Mouse (Mus musculus): ENCODE data around the gene Methig1.
"Not testable (repeated sequence)": the region's sequence is repeated elsewhere in the genome, so short reads cannot be mapped to it uniquely, and the experiment has no call there.

Methig1 gene

DNA sequence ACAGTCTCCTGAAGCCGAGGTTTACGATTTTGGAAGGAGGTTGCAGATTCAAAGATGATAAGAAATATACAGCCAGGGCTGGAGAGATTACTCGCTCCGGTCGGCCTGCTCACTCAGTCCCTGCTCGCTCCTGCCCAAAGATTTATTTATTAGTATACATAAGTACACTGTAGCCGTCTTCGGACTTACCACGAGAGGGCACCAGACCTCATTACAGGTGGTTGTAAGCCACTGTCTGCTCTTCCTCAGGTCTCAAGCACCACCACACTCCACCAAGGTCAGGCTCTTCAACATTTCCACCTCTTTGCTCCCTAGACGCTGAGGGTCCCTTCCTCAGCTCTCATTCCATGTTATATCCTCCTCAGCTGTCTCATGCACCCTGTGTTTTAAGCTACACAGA is 15.1 kb upstream of the Methig1 start:
- ATAC-seq (ENCODE audit: low TSS enrichment): peak; percentile 55; the same call in 1 of the 2 replicates

DNA sequence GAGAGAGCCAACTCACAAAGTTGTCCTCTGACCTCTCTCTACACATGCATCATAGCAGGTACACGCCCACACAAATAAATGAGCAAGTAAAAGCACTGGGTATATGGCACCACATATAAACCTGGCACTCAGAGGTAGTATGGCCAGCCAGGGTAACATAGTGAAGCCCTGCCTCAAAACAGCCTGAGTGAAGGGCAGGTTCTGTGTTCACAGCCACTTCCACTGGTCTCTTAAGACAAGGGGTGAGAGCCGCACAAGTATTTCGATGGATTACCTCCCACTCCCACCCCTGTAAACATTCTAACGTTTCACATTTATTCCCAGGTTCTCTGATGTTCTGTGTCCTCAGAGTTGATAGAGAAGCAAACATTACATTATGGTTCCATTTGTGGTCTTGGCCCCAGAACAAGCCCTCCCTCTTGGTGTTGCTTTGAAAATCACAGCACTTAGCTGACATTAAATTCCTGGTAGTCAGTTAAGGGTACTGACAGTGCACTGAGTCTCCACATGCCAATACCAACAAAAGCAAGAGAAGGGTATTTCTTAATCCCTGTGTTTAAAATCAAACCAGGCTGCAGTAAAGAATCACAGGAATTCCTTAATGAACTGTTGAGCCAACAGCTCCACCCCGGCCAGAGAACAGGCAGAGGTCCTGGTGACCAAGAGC is 11.5 kb upstream of the Methig1 start:
- ATAC-seq (ENCODE audit: low TSS enrichment): not testable (repeated sequence)

DNA sequence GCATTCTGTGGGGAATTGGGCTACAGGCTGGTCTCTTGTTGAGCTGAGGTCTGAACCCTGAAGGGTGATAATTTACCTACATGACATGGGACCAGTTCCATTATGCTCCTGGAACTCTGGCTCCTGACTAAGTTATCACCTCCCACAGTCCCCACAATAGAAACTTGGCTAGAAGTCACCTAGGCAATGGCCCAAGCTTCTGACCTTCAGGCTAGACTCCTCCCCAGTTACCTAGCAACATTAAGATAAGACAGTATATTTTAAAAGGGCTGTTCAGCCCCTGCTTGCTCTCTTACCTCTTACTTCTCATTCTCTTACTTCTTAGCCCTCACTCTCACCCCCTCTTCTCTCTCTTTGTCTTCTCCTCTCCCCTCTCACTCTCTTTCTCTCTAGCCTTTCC is 7.5 kb upstream of the Methig1 start:
- no peak for ATAC-seq (ENCODE audit: low TSS enrichment)

DNA sequence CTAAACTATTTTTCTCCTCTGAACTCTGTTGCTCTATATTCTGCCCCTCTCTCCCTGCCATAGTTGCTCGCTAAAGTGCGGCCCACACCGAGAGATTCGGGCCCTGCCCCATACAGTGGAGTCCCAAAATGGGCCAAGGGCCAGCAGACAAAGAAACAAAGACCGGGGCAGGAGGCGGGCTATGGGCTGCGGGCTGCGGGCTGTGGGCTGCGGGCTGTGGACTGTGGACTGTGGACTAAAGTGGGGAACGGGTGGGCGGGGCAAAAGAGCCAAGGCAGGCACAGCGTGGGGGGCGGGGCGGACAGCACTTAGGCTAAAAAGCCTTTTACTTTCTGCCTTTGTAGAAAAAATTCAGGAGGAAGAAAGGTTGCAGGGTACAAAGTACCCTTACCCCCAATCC is 6.2 kb upstream of the Methig1 start:
- ATAC-seq (ENCODE audit: low TSS enrichment): no peak

DNA sequence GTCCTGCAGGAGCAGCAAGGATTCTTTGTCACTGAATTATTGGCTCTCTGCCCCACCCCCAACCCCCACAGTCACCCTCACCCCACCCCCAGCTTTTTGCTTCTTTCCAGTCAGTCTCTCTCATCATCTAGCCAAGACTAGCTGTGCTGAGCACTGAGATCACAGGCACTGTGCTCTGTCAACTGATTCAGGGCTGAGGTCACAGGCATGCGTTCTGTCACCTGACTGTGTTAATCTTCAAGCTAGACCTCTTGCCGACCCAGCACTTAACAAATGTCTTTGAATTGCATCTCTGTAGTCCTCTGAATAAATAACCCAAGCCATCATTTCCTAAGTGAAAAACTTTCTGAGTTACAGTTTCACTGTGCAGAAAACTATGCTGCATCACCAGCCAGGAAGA is 3.5 kb upstream of the Methig1 start:
- ATAC-seq (ENCODE audit: low TSS enrichment): no peak

DNA sequence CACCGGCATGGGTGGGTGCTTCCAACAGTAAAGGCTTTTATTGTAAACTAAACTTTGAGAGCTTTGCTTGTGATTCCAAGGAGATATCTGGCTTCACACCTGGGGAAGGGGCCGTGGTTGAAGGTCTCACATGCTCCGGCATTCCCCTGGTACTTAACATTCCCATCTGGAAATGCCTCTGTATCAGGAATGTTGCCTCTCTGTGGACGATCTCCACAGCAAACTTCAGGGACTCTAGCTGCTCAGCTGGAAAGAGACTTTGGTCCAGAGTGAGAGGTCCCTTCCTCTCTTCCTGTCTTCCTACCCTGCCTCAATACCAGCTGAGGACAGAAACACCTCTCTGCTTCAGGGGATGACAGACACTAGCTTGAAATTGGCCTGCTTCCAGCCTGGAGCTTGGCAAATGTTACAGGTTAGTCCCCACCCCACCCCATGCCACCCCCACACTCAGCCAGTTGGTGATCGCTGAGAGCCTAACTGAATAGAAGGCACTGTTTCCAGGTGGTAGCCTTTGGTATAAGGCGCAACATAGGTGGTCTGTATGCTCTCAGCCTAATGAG is 1.4 kb upstream of the Methig1 start:
- no peak for ATAC-seq (ENCODE audit: low TSS enrichment)

DNA sequence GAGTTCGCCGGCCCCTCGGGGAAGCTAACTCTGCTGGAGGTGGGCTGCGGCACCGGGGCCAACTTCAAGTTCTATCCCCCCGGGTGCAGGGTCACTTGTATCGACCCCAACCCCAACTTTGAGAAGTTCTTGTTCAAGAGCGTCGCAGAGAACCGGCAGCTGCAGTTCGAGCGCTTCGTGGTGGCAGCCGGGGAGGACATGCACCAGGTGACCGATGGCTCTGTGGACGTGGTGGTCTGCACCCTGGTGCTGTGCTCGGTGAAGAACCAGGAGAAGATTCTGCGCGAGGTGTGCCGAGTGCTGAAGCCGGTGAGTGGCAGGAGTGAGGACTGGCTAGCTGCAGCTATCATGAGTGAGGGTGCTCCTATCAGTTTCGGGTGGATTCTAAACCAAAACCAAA is 450 bp downstream of the Methig1 start:
- ATAC-seq (ENCODE audit: low TSS enrichment): not testable (repeated sequence)

DNA sequence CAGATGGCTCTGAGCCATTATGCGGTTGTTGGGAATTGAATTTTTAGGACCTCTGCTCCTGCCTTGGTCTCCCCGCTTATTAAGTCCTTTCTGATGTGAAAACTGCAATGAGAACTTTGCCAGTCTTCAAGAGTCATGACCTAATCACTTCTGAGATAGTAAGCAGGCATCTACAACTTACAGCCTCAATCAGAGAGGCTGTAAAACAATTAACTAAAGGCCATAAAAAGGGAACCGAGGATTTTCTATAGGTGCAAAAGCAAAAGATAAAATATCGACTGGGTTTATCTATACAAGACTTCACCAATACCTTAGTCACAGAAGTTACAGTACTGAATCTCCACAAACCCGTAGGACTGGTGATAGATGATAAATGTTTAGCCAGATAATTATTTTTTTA is 2.9 kb downstream of the Methig1 start:
- no peak for ATAC-seq (ENCODE audit: low TSS enrichment)

DNA sequence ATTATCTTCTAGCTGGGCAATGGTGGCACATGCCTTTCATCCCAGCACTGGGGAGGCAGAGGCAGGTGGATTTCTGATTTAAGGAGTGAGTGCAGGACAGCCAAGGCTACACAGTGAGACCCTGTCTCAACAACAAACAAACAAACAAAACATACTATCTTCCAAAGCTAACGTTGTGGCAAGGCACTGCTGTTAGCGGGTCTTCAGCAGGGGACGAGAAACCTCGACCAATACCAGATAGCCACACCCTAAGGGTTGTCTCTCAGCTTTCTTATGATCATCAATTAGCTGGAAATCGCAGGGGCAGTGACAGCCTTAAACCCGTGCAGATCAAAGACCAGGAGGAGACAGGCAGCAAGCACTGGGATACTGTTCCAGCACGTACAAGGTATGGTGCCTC is 11.3 kb downstream of the Methig1 start, which contains the start of gene Higd1c:
Higd1c (plus strand) TSS at position 301 of the 400 bp plus-strand sequence.
- ATAC-seq (ENCODE audit: low TSS enrichment): no peak

DNA sequence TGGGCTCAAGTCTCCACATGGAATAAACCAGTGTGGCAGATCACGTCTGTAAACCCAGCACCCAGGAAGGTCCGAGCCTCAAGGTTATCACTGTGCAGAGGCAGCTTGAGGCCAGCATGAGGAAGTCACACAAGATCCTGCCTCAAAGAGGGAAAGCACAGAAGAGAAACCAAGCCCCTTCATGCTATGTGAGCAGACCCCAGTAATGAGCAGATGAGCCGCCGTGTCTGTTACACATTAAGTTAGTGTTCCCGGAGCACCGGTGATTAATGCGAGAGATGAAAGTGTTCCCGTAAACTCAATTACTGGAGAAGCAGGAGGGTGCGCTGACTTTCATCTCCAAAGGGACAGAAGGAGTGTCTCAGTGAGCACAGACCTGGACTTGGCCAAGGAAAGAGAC is 13.0 kb downstream of the Methig1 start:
- not testable (repeated sequence) for ATAC-seq (ENCODE audit: low TSS enrichment)

DNA sequence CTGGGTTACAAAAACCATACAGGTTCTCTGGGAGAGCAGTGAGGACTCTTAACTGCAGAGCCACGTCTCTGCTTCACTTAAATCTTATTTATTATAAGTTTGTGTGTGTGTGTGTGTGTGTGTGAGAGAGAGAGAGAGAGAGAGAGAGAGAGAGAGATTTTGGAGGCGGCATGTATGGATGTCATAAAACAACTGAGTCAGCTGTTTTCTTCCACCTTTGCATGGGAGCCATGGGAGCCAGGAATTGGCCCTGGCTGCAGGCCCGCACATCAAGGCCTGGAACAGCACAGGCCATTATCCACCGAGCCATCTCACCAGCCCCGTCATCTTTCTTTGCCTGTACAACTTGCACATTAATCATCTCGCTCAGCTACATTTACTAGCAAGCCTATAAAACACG is 14.2 kb downstream of the Methig1 start:
- ATAC-seq (ENCODE audit: low TSS enrichment): no peak

DNA sequence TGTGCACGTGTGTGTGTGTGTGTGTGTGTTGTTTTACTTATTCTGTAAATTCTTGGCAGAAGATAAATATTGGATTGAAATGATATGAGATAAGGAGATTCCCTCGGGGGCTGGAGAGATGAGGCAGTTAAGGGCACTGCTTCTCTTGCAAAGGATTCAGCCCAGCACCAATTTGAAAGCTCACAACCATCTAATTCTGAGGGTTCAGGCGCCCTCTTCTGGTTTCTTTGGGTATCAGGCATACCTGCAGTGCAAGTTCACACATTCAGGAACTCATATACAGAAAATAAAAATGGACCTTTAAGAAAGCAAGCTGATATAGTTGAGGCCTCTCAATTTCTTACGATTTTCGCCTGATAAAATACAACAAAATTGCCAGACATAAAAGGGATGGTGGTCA is 22.1 kb downstream of the Methig1 start:
- peak; percentile 65 for ATAC-seq (ENCODE audit: low TSS enrichment)

DNA sequence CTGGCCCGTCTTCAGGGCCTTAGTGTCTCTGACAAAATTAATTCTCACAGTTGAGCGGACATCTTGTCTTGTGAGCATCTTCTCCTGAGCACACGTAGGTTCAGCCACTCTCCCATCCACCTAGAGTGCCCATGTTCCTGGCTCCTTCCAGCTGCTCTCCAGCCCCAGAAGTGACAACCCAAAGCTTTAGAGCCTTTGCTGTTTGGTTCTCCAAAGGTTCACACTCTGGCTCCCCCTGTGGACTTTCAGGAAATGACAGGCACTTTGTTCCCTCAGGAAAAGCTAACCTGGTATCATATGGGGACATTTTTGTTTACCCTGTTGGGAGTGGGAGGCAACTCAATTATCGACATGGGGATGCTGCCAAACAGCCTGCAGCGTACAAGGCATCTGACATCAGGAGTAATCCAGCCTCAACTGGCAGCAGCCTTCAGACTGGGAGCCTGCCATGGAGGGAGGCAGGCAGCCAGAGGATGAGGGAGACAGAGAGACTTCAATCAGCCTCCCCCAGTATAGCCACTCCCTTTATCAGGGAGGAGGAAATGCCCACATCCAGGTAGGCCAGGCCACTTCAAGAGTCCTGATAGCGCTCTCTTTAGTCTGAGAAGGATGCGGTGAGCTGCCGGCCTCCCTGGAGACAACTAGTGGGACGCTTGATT is 25.0 kb downstream of the Methig1 start:
- peak; percentile 73; the same call in 1 of the 2 replicates for ATAC-seq (ENCODE audit: low TSS enrichment)

DNA sequence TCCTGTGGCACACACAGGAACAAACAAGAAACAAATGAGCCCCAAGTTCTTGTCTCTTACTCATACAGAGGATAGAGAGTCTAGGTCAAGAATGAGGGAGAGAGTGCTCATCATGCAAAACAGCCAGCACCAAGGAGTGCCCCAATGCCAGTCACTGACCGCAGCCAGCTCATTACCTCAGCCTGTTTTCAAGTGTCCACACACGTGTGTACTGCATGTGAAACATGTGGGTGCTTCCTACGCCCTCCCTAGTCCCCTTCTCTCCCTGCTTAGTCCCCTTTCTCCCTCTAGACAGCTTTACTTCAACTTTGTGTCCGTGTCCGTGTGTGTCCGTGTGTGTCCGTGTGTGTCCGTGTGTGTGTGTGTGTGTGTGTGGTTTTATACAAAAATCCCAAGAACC is 26.7 kb downstream of the Methig1 start:
- no peak for ATAC-seq (ENCODE audit: low TSS enrichment)

DNA sequence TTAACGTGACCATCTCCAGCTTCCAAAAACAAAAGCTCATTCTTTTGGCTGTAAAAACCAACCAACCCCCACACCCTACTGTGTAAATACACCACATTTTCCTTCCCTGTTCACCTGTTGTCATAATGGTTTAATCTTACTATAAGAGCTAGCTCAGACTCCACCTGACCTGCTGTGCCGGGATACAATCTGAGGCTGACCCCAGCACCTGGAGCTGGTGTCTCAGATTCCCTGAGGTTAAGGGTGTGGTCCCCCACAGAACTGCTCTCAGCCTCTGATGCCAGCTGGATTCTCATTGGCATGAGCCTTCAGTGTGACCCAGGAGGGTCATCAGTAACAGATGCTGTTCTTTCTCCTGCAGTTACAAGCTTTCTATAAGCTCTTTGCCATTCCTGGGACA is 27.2 kb downstream of the Methig1 start:
- ATAC-seq (ENCODE audit: low TSS enrichment): no peak

DNA sequence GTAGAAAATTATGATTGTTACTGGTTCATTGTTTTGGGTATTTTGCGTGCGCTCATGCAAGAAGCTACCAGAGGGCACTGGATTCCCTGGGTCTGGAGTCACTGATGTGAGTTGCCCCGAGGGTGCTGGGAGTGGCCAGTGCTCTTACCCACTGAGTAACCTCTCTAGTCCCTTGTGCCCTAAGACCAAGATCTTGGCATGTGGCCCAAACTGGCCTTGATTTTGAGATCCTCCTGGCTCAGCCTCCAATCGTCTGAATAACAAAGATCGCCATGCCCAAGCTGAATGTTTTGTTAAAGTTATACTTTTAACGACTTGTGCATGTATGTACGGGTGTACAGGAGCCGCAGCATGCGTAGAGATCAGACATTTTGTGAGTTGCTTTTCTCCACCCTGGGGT is 32.8 kb downstream of the Methig1 start:
- no peak for ATAC-seq (ENCODE audit: low TSS enrichment)

DNA sequence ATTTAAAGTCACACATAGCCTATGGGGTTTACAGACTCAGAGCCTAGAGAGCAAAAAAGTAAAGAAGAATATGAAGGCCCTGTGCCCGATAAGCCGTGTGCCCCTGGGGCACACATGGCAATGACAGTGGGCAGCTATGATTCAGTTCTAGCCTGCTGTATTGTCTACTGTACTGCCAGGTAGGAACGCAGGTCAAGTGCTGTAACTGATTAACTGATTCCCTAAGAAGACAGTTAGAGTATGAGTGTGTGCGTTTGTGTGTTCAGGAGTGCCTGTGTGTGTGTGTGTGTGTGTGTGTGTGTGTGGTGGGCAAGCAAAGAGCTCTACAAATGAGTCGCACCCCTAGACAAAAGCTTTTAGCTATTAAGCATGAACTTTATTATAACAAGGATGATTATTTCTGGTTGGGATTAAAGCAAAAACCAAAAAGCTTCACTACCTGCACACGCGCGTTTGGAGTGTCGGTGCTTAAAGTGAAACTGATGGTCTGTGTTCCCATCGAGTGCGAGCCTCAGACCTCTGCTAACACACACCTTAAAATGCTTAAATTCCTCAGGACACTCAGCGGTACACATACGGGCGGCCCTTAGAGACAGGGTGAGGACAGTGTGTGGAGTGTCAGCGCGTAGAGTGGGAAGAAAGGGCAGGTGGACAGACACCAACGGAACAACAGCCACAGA is 34.7 kb downstream of the Methig1 start:
- no peak for ATAC-seq (ENCODE audit: low TSS enrichment)

DNA sequence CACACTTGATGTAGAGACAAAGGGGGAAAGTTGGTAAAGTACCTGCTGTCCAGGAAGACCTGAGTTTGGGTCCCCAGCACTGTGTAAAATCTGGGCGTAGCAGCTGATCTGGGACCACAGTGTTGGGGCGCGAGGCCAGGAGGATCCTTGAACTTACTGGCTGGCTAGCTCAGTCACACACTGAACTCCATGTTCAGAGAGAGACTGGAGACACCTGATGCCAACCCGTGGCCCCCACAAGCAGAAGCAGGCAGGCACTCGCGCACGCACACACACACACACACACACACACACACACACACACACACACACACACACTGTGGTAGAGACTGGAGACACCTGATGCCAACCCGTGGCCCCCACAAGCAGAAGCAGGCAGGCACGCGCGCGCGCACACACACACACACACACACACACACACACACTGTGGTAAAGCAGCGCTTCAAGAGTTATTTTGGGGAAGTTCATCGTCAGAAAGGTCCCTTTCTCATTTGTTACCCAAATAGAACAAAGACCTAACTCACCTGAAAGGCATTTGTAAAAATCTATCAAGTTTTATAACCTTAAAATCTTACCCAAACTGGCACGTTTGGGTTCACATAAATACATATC is 35.4 kb downstream of the Methig1 start:
- ATAC-seq (ENCODE audit: low TSS enrichment): no peak

DNA sequence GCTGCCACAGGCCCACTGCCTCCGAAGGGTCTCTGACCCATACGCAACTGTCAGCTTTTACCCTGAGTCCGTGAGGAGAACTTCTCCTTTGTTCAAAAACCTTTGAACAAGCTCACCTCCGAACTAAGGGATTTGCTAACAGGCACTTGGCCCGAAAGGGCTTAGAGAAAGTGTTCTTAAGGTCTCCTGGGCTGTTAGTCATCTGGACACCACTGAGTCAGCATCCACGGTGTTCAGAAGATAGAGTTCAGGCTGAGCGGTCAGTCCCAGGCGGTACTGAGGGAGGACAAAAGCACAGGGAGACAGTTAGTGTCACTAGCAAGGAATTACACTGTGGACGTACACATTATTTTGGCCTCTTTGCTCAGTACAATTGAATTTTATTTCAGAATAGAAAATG is 35.9 kb downstream of the Methig1 start:
- ATAC-seq (ENCODE audit: low TSS enrichment): no peak

DNA sequence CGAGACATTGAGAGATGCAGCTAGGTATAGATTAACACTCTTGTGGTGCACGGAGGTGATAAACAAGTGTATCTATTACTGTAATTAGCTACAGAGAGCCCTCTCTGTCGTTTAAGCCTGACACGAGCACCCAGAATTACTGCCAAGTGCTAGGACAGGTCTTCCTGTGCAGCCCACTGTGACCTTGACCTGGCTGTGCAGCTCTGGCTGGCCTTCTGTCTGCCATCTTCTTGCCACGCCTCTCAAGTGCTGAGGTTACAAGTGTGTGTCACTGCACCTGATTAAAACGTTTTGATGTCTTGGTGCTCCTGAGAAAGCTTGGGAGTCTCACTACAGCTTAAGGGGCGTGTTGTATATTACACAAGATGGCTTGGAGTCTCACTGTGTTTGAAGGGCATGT is 38.1 kb downstream of the Methig1 start:
- no peak for ATAC-seq (ENCODE audit: low TSS enrichment)

DNA sequence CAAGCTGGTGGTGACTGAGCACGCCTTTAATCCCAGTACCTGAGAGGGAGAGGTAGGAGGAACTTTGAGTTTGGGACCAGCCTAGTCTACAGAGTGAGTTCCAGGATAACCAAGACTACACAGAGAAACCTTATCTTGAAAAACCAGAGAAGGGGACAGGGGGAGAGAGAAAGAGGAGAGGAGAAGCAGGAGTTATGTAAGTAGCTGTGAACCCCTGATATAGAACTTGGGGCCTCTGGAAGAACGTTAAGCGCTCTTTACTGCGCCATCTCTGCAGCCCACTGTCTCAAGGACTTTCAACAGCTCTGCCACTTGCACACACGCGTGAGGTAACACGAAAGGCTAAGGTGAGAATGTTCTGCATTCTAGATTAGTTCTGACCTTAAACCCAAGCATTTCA is 38.6 kb downstream of the Methig1 start:
- no peak for ATAC-seq (ENCODE audit: low TSS enrichment)

DNA sequence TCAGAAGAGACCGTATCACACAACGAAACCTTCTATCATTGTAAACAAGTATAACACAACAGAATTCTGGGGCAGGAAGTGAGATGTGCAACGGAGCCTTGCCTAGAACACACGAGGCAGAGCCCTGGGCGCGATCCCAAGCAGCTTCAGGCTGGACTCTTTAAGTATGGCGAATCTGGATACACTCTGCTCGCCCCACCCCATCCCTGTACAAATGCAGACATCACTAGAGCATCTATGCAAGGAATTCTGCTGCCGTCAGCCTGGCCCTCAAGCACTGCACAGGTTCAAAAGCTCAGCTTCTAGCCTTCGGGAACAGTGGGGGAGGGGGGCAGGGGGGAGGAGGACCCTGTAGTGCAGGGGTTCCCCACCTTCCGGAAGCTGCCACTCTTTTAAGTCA is 40.1 kb downstream of the Methig1 start:
- ATAC-seq (ENCODE audit: low TSS enrichment): no peak

Data from frontal cortex, adult (tissue).